Mouse (Mus musculus) embryonic facial prominence, embryonic 11.5 days (tissue): Measurements from ENCODE around the gene Pkm. TPM values are rescaled to one million over a fixed set of nuclear protein-coding genes. Genes with fewer than 3 reads are reported as not detected.

Experiments
- ATAC-seq: fragments of 200-750 bp; cut with Nextera tagmentation; replicated peaks from 2 replicates; pipeline ENCODE4 v1.8.0; 2017; ENCODE audit warnings: low read depth; ENCODE audit not compliant: insufficient number of reproducible peaks, low FRiP score, low TSS enrichment
- DNase-seq: peaks from one replicate; pipeline ENCODE4 v3.0.0-alpha.2; 2015; ENCODE audit warnings: low spot score
- H3K27ac ChIP-seq: fragments of 300-500 bp; sonication (generic); replicated peaks from 2 replicates; pipeline ENCODE4 v1.5.1; 2014; ENCODE audit warnings: mild to moderate bottlenecking, low read depth, low read length, control low read depth
- H3K27me3 ChIP-seq: fragments of 300-500 bp; sonication (generic); 2 replicates; pipeline ENCODE4 v1.6.1; 2014; ENCODE audit warnings: mild to moderate bottlenecking, low read length, moderate library complexity, mixed read lengths; ENCODE audit not compliant: control insufficient read depth, insufficient read depth
- H3K36me3 ChIP-seq: fragments of 300-500 bp; sonication (generic); replicated peaks from 2 replicates; pipeline ENCODE4 v1.6.1; 2014; ENCODE audit warnings: low read depth, mild to moderate bottlenecking, low read length, moderate library complexity, mixed read lengths; ENCODE audit not compliant: control insufficient read depth, insufficient read depth
- H3K4me1 ChIP-seq: fragments of 300-500 bp; sonication (generic); 2 replicates; pipeline ENCODE4 v1.6.1; 2014; ENCODE audit warnings: low read length, mixed read lengths; ENCODE audit not compliant: control insufficient read depth, insufficient read depth
- H3K4me2 ChIP-seq: fragments of 300-500 bp; sonication (generic); 2 replicates; pipeline ENCODE4 v1.6.1; 2014; ENCODE audit warnings: low read depth, mild to moderate bottlenecking, control low read depth, low read length, moderate library complexity
- H3K4me3 ChIP-seq: fragments of 300-500 bp; sonication (generic); 2 replicates; pipeline ENCODE4 v1.5.1; 2014; ENCODE audit warnings: low read depth, low read length, control low read depth
- H3K9ac ChIP-seq: fragments of 300-500 bp; sonication (generic); replicated peaks from 2 replicates; pipeline ENCODE4 v1.6.1; 2014; ENCODE audit warnings: mild to moderate bottlenecking, control low read depth, low read length
- H3K9me3 ChIP-seq: fragments of 300-500 bp; sonication (generic); replicated peaks from 2 replicates; pipeline ENCODE4 v1.6.1; 2016; ENCODE audit warnings: mild to moderate bottlenecking, low read length, inconsistent platforms, mixed read lengths; ENCODE audit not compliant: control insufficient read depth
- WGBS: fragments of 180-500 bp; shearing (Covaris S2); extraction: QIAGEN DNeasy Blood & Tissue Kit; methylation state at CpG from one replicate; pipeline ENCODE4 v1.1.7; 2014; 5-methylcytosine and 5-hydroxymethylcytosine counted together
- polyA plus RNA-seq: library from polyadenylated mRNA; unstranded; fragments of >200 nt; fragmentation: Nextera tagmentation; extraction: Ambion mirVana; gene quantifications from 2 replicates; pipeline ENCODE4 v1.2.1, GENCODE M21; 2014

Pkm gene
- polyA plus RNA-seq, 1 experiment from 2014 or later: 1,805 TPM

DNA sequence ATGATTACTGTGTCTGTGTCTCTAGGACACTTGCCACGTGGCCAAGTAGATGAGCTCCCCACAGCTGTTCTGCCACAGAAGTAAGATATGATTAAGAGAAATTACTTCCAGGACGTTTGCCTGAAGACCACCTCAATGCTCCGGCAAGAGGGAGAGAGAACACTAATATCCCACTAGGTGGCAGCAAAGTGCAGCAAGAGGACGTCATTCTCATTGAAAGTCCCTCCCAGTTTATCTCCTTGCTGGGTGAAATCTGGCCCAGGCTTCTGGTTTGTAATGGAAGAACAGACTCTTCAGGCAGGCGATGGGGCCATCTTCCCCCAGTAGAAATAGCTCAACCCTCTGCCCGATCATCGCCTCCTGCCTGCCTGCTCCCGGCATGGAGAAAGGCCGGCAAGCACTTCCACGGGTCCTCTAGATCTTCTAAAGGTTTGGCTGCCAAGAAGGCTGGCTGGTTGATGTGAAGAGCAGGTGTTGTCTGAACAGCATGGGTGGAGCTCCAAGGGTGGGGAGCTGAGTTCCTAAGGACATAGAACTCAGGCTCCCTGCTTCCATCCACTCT is 67.0 kb downstream of the Pkm start:
- Histone ChIP-seq H3K4me2 (no peak overlapping the region), H3K9me3 (no peaks in the 10 kb centered on the region), H3K9ac (no peak overlapping the region), H3K36me3 (no peaks in the 10 kb centered on the region), H3K27me3 (no peaks in the 10 kb centered on the region), H3K4me3 (no peak overlapping the region), H3K4me1 (no peaks in the 10 kb centered on the region; the same call in 1 of the 2 replicates), H3K27ac (no peak overlapping the region)
- ATAC-seq (0 out of 2 replicates have a peak, but pooled peaks have one; percentile 23), DNase-seq (peak; percentile 89)
- 21% methylated on average over 10 of the region's 10 CpGs for WGBS

- H3K4me3 ChIP-seq: no peak overlapping the region
- 74% methylated on average over 8 of the region's 8 CpGs for WGBS
- peak; percentile 52; the same call in 1 of the 2 replicates for ATAC-seq
- H3K36me3 ChIP-seq: no peaks in the 10 kb centered on the region
- H3K9me3 ChIP-seq: no peaks in the 10 kb centered on the region
- no peaks in the 10 kb centered on the region for H3K27me3 ChIP-seq
- no peaks in the 10 kb centered on the region; the same call in 1 of the 2 replicates for H3K4me1 ChIP-seq
- no peak overlapping the region for H3K27ac ChIP-seq
- no peak overlapping the region for H3K9ac ChIP-seq
- DNase-seq: peak; percentile 8
- no peak overlapping the region for H3K4me2 ChIP-seq
Measured at GRCm38 (mm10) chr9:59723791-59724442, 67.7 kb downstream of the Pkm start.

- no peak for DNase-seq
- H3K4me3 ChIP-seq: no peak overlapping the region
- H3K9me3 ChIP-seq: no peaks in the 10 kb centered on the region
- no peaks in the 10 kb centered on the region; the same call in 1 of the 2 replicates for H3K4me1 ChIP-seq
- no peaks in the 10 kb centered on the region for H3K36me3 ChIP-seq
- H3K27me3 ChIP-seq: no peaks in the 10 kb centered on the region
- 84% methylated on average over 10 of the region's 10 CpGs for WGBS
- H3K27ac ChIP-seq: no peak overlapping the region
- H3K9ac ChIP-seq: no peak overlapping the region
- no peak overlapping the region for H3K4me2 ChIP-seq
- no peak for ATAC-seq
Measured at GRCm38 (mm10) chr9:59725515-59725914, 69.3 kb downstream of the Pkm start.

DNA sequence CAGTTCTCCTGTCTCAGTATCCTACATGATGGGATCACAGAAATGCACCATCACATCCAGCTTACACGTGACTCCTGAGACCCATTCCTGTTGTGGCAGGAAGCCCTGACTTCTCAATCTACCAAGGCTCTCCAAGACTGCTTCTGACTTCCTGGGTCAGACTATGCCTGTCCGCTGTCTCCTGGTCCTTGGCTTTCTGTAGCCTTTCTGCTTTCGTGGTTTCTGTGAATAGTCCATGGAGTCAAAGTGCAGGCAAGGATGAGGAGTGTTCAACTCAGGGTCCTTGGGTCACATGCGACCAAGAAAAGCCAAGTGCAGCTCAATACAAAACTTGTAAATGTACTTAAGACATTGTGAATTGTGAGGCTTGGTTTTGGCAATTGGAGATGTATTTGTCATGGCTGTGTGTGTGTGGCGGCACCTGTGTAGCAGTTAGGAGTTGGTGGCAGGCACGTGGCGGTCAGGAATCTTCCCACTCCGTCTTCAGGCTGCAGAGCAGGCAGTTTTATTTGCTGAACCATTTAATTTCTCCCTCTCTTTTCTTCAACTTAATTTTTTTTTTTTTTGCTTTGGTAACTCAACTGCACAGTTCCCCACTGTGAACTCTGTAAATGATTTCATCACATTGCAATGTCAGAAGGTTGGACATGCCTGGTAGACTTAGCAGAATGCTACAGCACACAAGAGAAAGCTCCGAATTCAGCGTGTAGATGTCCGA is 71.6 kb downstream of the Pkm start:
- Histone ChIP-seq H3K4me3 (no peak overlapping the region), H3K36me3 (no peaks in the 10 kb centered on the region), H3K4me1 (no peaks in the 10 kb centered on the region; the same call in 1 of the 2 replicates), H3K9ac (no peak overlapping the region), H3K4me2 (no peak overlapping the region), H3K27ac (no peak overlapping the region), H3K27me3 (no peaks in the 10 kb centered on the region), H3K9me3 (no peaks in the 10 kb centered on the region)
- 87% methylated on average over 11 of the region's 11 CpGs for WGBS
- ATAC-seq (no peak), DNase-seq (no peak)

Other genes starting within 250 kb of the Pkm start
- 20.4 and 21.1 TPM in 2 replicates for gene Arih1, start 169.8 kb upstream of the Pkm start, polyA plus RNA-seq
- 49.4 and 64.0 TPM in 2 replicates for gene Hexa, start 116.8 kb upstream of the Pkm start, polyA plus RNA-seq
- gene Tmem202, start 116.5 kb upstream of the Pkm start, polyA plus RNA-seq: not detected in 2 replicates
- 1.2 and 1.7 TPM in 2 replicates for gene Celf6, start 78.5 kb upstream of the Pkm start, polyA plus RNA-seq
- gene Parp6, start 39.1 kb upstream of the Pkm start, polyA plus RNA-seq: 36.8 and 43.6 TPM in 2 replicates
- gene Gramd2, start 23.8 kb downstream of the Pkm start, polyA plus RNA-seq: 0.31 and 1.0 TPM in 2 replicates
- 18.8 and 22.1 TPM in 2 replicates for gene Senp8, start 94.3 kb downstream of the Pkm start, polyA plus RNA-seq
- gene Myo9a, start 94.5 kb downstream of the Pkm start, polyA plus RNA-seq: 13.3 and 15.7 TPM in 2 replicates